Comparison of ENCODE assay signal across 7 mouse cellular contexts in the genomic region with DNA sequence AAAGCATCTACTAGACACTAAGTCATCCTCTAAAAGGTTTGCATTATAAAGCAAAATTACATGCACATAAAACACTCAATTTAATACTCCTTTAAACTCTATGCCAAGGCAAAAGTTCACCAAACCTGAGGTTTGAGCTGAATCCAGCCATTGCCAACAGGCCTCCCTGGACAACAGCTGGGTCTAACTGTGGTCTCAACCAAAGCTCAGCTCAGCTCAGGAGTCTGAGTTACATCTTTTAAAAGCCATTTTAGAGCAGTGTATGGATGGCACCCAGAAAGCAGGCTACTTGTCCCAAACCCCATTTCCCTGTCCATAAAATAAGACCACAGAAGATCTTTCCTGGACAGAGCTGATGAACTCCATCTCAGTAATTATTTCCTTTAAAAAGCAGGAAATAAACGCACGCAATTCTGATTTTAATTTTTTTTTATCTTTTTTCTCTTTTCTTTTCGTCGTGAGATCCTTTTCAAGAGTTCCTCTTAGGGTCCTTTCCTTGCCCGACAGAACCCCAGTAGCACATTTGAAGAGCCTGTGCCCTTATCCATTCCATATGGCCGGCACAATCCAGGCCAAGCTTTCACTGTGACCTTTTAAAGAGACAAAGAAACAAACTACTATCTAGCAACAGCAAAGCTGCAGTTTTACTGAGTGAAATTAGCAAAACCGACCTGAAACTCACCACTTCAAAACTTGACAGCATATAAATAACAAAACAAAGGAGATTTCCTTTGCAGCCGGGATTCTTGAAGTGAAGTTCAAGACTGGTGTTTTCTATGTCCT. TPM values are rescaled to one million over a fixed set of nuclear protein-coding genes. Genes with fewer than 3 reads are reported as not detected.
DNase-seq lines count a peak whose midpoint lies in the region; ATAC-seq and TF ChIP-seq lines count a peak whose summit lies in the region.

No protein-coding gene starts in this region.

- no peaks in the 10 kb centered on the region for H3K9me3 ChIP-seq in ES-E14 (ENCODE audit: control insufficient read depth, insufficient read depth, low read depth, low read length)
- no peaks in the 10 kb centered on the region for H3K9me3 ChIP-seq in embryonic facial prominence, embryonic 14.5 days (ENCODE audit: control insufficient read depth, low read length)
- no peaks in the 10 kb centered on the region for H3K9me3 ChIP-seq in midbrain, embryonic 11.5 days (ENCODE audit: control insufficient read depth, low read length)

- peaks cover 6% of the 10 kb centered on the region for H3K27me3 ChIP-seq in embryonic facial prominence, embryonic 14.5 days (replicated peaks; ENCODE audit: control insufficient read depth, insufficient read depth, low read length)
- no peaks in the 10 kb centered on the region for H3K27me3 ChIP-seq in midbrain, embryonic 11.5 days (ENCODE audit: control insufficient read depth, insufficient read depth, low read length)

- no peak overlapping the region for H3K27ac ChIP-seq in ES-E14 (ENCODE audit: insufficient read depth, low read depth, low read length, poor library complexity, severe bottlenecking)
- no peak overlapping the region for H3K27ac ChIP-seq in embryonic facial prominence, embryonic 14.5 days (replicated peaks; ENCODE audit: low read depth, low read length)
- H3K27ac ChIP-seq in midbrain, embryonic 11.5 days (ENCODE audit: low read depth, low read length), result peak overlapping the region; percentile 93; the same call in 1 of the 2 replicates

- ATAC-seq in embryonic facial prominence, embryonic 14.5 days (ENCODE audit: low read depth), result no peak
- ATAC-seq in midbrain, embryonic 11.5 days (ENCODE audit: low FRiP score), result no peak

- peak overlapping the region in 1 of 2 experiments; percentile 91; a peak in 2 of 4 replicates for H3K4me3 ChIP-seq in ES-E14 (ENCODE audit: insufficient read depth in 1 of 2, low read depth in 1 of 2, low read length in 2 of 2, poor library complexity in 1 of 2, severe bottlenecking in 1 of 2)
- peak overlapping the region; percentile 84 for H3K4me3 ChIP-seq in embryonic facial prominence, embryonic 14.5 days (ENCODE audit: low read depth, low read length)
- peak overlapping the region; percentile 92 for H3K4me3 ChIP-seq in midbrain, embryonic 11.5 days (ENCODE audit: low read depth, low read length)

- H3K4me1 ChIP-seq in ES-E14 (ENCODE audit: control insufficient read depth in 2 of 2, insufficient read depth in 2 of 2, low read length in 2 of 2, poor library complexity in 1 of 2), result peaks cover 0 to 3% of the 10 kb centered on the region in 2 experiments; a peak in 1 of 4 replicates
- peaks cover 4% of the 10 kb centered on the region for H3K4me1 ChIP-seq in embryonic facial prominence, embryonic 14.5 days (ENCODE audit: control insufficient read depth, insufficient read depth, low read length)
- H3K4me1 ChIP-seq in midbrain, embryonic 11.5 days (ENCODE audit: control insufficient read depth, insufficient read depth, low read length), result peaks cover 11% of the 10 kb centered on the region

- H3K36me3 ChIP-seq in ES-E14 (ENCODE audit: control insufficient read depth, insufficient read depth, low read length, poor library complexity, severe bottlenecking), result no peaks in the 10 kb centered on the region
- H3K36me3 ChIP-seq in embryonic facial prominence, embryonic 14.5 days (ENCODE audit: control insufficient read depth, insufficient read depth, low read length), result no peaks in the 10 kb centered on the region
- H3K36me3 ChIP-seq in midbrain, embryonic 11.5 days (ENCODE audit: control insufficient read depth, insufficient read depth, low read length), result 0 out of 2 replicates have a peak, but pooled peaks cover 4% of the 10 kb centered on the region

- intact Hi-C loops in heart, postnatal 10 days (cut with DNase I), result loop anchor here (1.0 kb wide), 1 partner anchor 20 kb away; no protein-coding TSS in a partner anchor

- H3K4me2 ChIP-seq in embryonic facial prominence, embryonic 14.5 days (ENCODE audit: low read depth, low read length), result peak overlapping the region; percentile 86
- H3K4me2 ChIP-seq in midbrain, embryonic 11.5 days, result peak overlapping the region; percentile 63

- DNase-seq in ES-E14 (ENCODE audit: low read depth, low spot score), result peak; percentile 19
- DNase-seq in adrenal gland, adult 8-10 months, result peak; percentile 31
- DNase-seq in embryonic facial prominence, embryonic 14.5 days (ENCODE audit: low spot score), result peak; percentile 65
- DNase-seq in heart, postnatal 10 days, result peak; percentile 80 to 86
- peak; percentile 59 to 72 for DNase-seq in kidney, postnatal 25 days
- peak; percentile 97 for DNase-seq in midbrain, embryonic 11.5 days (ENCODE audit: low spot score, missing footprints)
- peak; percentile 25 for DNase-seq in yolk sac, embryonic 10.5 days (ENCODE audit: low spot score)

- WGBS in embryonic facial prominence, embryonic 14.5 days, result 6% methylated on average over 8 of the region's 8 CpGs
- 2% methylated on average over 8 of the region's 8 CpGs for WGBS in midbrain, embryonic 11.5 days

- no peak overlapping the region for H3K9ac ChIP-seq in ES-E14 (ENCODE audit: insufficient read depth, low read depth, low read length, poor library complexity, severe bottlenecking)
- H3K9ac ChIP-seq in embryonic facial prominence, embryonic 14.5 days (ENCODE audit: low read depth, low read length), result peak overlapping the region; percentile 85; the same call in 1 of the 2 replicates
- H3K9ac ChIP-seq in midbrain, embryonic 11.5 days (ENCODE audit: low read length), result peak overlapping the region; percentile 96

- in situ Hi-C loops in ES-E14 (cut with MboI; ENCODE audit: low sequenced_read_pairs in 2 of 2, unreplicated experiment in 2 of 2), result no loop called here

TF ChIP-seq in ES-E14, 5 proteins besides CTCF, POLR2A, EP300 and RAD21:
- no peak for TF ChIP-seq HCFC1 (IDR thresholded peaks at IDR 0.05; ENCODE audit: borderline replicate concordance, insufficient read depth, low read length)

RNA-seq across cellular contexts. Expression of a gene that starts 21.8 kb away (rescaled TPM):
- 4.1 and 6.5 TPM in 2 replicates for total RNA-seq in ES-E14 (2012; rRNA removed)
- total RNA-seq in adrenal gland, adult 8-10 months (2022), result 10 to 100 TPM; 27.1 to 31.6 (median 28.1) TPM
- polyA plus RNA-seq in embryonic facial prominence, embryonic 14.5 days (2014; fragmentation: Nextera tagmentation; extraction: Ambion mirVana), result 18.8 and 20.0 TPM in 2 replicates
- 10 to 100 TPM; 28.9 to 35.1 TPM for total RNA-seq in heart, postnatal 10 days (2021)
- polyA plus RNA-seq in midbrain, embryonic 11.5 days (2014; fragmentation: Nextera tagmentation; extraction: Ambion mirVana), result 30.0 and 31.9 TPM in 2 replicates

Comparison
In these comparisons a context has a peak if more than half of its experiments do, and no peak if none do; other contexts are left out.
1. DNase-seq: peak in every context shown above with its lines; median percentile 97 in midbrain, embryonic 11.5 days; 83 in heart, postnatal 10 days; 66 in kidney, postnatal 25 days; 65 in embryonic facial prominence, embryonic 14.5 days; 31 in adrenal gland, adult 8-10 months; 25 in yolk sac, embryonic 10.5 days; 19 in ES-E14.